Mouse (Mus musculus) embryonic facial prominence, embryonic 14.5 days (tissue): ENCODE results near the gene Cobll1. TPM values are rescaled to one million over a fixed set of nuclear protein-coding genes. Genes with fewer than 3 reads are reported as not detected.

Source experiments
- ATAC-seq: fragments of 200-750 bp; cut with Nextera tagmentation; 2 replicates; pipeline ENCODE4 v1.8.0; 2017; ENCODE audit warnings: low read depth, moderate number of reproducible peaks, moderate TSS enrichment
- DNase-seq: peaks from one replicate; pipeline ENCODE4 v3.0.0-alpha.2; 2015; ENCODE audit warnings: low spot score
- H3K27ac ChIP-seq: fragments of 300-500 bp; sonication (generic); replicated peaks from 2 replicates; pipeline ENCODE4 v1.5.1; 2014; ENCODE audit warnings: low read depth, mild to moderate bottlenecking, low read length, moderate library complexity
- H3K27me3 ChIP-seq: fragments of 300-500 bp; sonication (generic); replicated peaks from 2 replicates; pipeline ENCODE4 v1.6.1; 2014; ENCODE audit warnings: low read length; ENCODE audit not compliant: control insufficient read depth, insufficient read depth
- H3K36me3 ChIP-seq: fragments of 300-500 bp; sonication (generic); 2 replicates; pipeline ENCODE4 v1.6.1; 2014; ENCODE audit warnings: low read length, mixed read lengths; ENCODE audit not compliant: control insufficient read depth, insufficient read depth
- H3K4me1 ChIP-seq: fragments of 300-500 bp; sonication (generic); 2 replicates; pipeline ENCODE4 v1.6.1; 2014; ENCODE audit warnings: antibody characterized with exemption, low read length; ENCODE audit not compliant: control insufficient read depth, insufficient read depth
- H3K4me2 ChIP-seq: fragments of 300-500 bp; sonication (generic); 2 replicates; pipeline ENCODE4 v1.6.1; 2014; ENCODE audit warnings: low read depth, mild to moderate bottlenecking, low read length, moderate library complexity, mixed read lengths
- H3K4me3 ChIP-seq: fragments of 300-500 bp; sonication (generic); 2 replicates; pipeline ENCODE4 v1.5.1; 2014; ENCODE audit warnings: low read depth, mild to moderate bottlenecking, low read length
- H3K9ac ChIP-seq: fragments of 300-500 bp; sonication (generic); 2 replicates; pipeline ENCODE4 v1.6.1; 2014; ENCODE audit warnings: low read depth, mild to moderate bottlenecking, low read length, moderate library complexity, mixed read lengths
- H3K9me3 ChIP-seq: fragments of 300-500 bp; sonication (generic); 2 replicates; pipeline ENCODE4 v1.6.1; 2016; ENCODE audit warnings: low read length; ENCODE audit not compliant: control insufficient read depth
- WGBS: fragments of 180-500 bp; shearing (Covaris S2); extraction: QIAGEN DNeasy Blood & Tissue Kit; methylation state at CpG from one replicate; pipeline ENCODE4 v1.1.7; 2014; 5-methylcytosine and 5-hydroxymethylcytosine counted together
- polyA plus RNA-seq: library from polyadenylated mRNA; unstranded; fragments of >200 nt; fragmentation: Nextera tagmentation; extraction: Ambion mirVana; gene quantifications from 2 replicates; pipeline ENCODE4 v1.2.1, GENCODE M21; 2014

Cobll1 gene
- polyA plus RNA-seq: 3.5 and 4.1 TPM in 2 replicates

- Histone ChIP-seq H3K4me2 (peak within 1 kb of the TSS; percentile 99), H3K4me1 (peaks cover 3% of the 10 kb centered on the region; the same call in 1 of the 2 replicates), H3K36me3 (no peaks in the 10 kb centered on the region), H3K9ac (peak within 1 kb of the TSS; percentile 75), H3K4me3 (peak within 1 kb of the TSS; percentile 79), H3K9me3 (no peaks in the 10 kb centered on the region), H3K27ac (peak within 1 kb of the TSS; percentile 52), H3K27me3 (0 out of 2 replicates have a peak, but pooled peaks cover 8% of the 10 kb centered on the region)
- peak; percentile 66; the same call in 1 of the 2 replicates for ATAC-seq
- peak; percentile 45 for DNase-seq
- WGBS: under 1% methylated on average over 18 of the region's 37 CpGs
These were observed at the start of gene Cobll1 for GRCm38 (mm10) chr2:65238964-65239570. Gene Cobll1, minus strand, starts transcription at chr2:65239403.

DNA sequence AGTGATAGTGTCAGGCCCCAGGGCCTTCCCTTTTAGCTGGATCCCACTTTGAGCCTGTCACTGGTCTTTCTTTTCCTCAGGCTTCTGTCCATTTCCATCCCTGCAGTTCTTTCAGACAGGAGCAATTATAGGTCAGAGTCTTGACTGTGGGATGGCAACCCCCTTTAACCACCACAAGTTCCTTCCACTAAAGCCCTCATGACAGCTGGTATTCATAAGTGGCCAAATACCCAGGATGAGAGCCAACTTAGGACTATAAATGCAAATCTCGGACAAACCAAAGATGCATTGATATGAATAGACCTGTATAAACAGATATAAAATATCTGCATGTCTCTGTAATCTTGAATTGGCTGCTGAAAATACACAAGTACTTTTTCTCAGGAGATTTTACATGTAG is 49.5 kb upstream of the Cobll1 start:
- Histone ChIP-seq H3K27ac (no peak overlapping the region), H3K27me3 (no peaks in the 10 kb centered on the region), H3K4me1 (no peaks in the 10 kb centered on the region), H3K9ac (no peak overlapping the region), H3K4me2 (no peak overlapping the region), H3K9me3 (no peaks in the 10 kb centered on the region), H3K36me3 (no peaks in the 10 kb centered on the region), H3K4me3 (no peak overlapping the region)
- DNase-seq (no peak), ATAC-seq (no peak)
- WGBS: 71% methylated on average over 1 of the region's 1 CpGs

DNA sequence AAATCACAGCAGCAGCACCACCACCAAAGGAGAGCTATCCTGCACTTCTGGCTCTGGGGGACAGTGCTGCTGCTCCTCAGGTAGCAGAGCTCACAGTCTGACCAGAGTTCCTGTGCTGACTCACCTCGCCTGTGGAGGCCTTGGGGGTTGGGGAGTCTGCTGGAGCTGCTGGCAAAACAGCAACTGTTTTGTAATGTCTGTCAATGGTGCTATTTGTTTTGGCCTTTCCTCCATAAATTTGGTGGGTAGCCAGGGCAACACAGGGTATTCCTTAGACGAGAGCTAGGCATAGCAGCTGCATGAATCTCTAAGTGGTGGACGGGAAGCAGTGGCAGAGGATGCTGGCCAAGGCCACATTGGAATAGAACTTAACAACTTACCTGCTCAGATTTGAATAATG is 46.2 kb upstream of the Cobll1 start:
- ATAC-seq: no peak
- WGBS: 28% methylated on average over 3 of the region's 3 CpGs

GRCm38 (mm10) chr2:65282979-65283378 is 43.8 kb upstream of the Cobll1 start:
- H3K9me3 ChIP-seq: no peaks in the 10 kb centered on the region
- ATAC-seq (no peak), DNase-seq (no peak)
- no peaks in the 10 kb centered on the region for H3K4me1 ChIP-seq
- H3K36me3 ChIP-seq: no peaks in the 10 kb centered on the region
- WGBS: 87% methylated on average over 6 of the region's 6 CpGs
- H3K9ac ChIP-seq: no peak overlapping the region
- no peak overlapping the region for H3K27ac ChIP-seq
- no peak overlapping the region for H3K4me3 ChIP-seq
- no peaks in the 10 kb centered on the region for H3K27me3 ChIP-seq
- H3K4me2 ChIP-seq: no peak overlapping the region

More for the DNA sequence above, 46.2 kb upstream of the Cobll1 start:
- Histone ChIP-seq H3K27ac (no peak overlapping the region), H3K4me2 (no peak overlapping the region), H3K9me3 (no peaks in the 10 kb centered on the region), H3K9ac (no peak overlapping the region), H3K4me1 (no peaks in the 10 kb centered on the region), H3K4me3 (no peak overlapping the region), H3K27me3 (no peaks in the 10 kb centered on the region), H3K36me3 (no peaks in the 10 kb centered on the region)
- no peak for DNase-seq

DNA sequence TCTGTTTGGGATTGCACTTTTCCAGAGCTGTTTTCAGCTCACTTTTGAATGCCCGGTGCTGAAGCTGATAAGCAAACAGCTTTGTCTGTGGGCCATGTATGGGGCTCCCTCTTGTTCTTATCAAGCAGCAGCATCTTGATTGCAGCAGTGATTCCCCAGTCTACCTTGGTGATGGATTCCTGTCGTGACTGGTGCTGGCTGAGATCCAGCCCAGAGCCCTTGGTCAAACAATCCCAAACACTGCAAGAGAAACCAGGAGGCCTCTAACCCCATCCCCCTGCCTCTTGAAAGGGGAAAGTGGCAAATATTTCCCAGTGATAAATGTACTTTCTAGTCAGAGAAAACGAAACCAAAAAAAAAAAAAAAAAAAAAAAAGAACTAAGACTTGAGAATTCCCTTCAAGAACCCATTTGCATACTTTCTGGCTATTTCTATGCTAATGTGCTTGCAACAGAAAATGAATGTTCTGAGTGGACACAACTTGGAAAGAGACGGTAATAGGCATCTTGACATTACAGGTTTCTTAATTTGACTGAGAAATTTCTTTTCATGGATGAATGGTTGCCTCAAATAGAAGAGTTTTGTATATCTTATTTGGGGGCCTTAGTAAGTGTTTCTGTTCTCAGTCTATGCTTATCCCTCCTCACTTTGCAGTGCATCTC is 40.0 kb upstream of the Cobll1 start:
- 43% methylated on average over 4 of the region's 4 CpGs for WGBS
- Histone ChIP-seq H3K27me3 (no peaks in the 10 kb centered on the region), H3K9ac (no peak overlapping the region), H3K27ac (no peak overlapping the region), H3K36me3 (no peaks in the 10 kb centered on the region), H3K4me1 (no peaks in the 10 kb centered on the region), H3K9me3 (no peaks in the 10 kb centered on the region), H3K4me2 (no peak overlapping the region), H3K4me3 (no peak overlapping the region)
- no peak for DNase-seq
- no peak for ATAC-seq

DNA sequence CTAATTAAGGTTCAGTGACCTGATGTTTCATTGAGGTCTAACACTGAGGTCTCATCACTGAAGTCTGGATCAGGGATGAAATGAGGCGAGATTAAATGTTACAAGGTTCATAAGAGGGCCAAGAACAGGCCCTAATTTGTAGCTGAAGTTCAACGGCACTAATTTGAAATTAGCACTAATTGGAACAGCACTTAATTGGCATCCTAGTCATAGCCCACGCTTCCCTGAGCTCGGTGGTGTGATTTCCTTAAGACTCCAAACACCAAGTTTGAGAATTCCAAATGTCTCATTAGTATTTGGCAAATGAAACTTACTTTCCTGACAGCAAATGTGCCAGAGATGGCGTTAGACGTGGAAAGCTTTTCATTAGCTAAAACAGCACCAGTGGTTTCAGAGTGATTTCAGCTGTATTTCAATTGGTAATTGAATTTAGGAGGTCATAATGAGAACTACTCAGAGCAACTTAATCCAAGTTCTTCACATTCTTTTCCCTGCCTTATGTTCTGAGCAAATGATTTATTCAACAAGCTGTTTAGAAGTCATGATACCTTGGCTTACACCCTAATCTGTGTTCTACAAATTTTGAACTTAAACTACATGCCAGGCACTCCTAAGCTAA is 36.3 kb upstream of the Cobll1 start:
- H3K9me3 ChIP-seq: no peaks in the 10 kb centered on the region
- peak; percentile 17 for DNase-seq
- H3K4me2 ChIP-seq: no peak overlapping the region
- H3K27me3 ChIP-seq: no peaks in the 10 kb centered on the region
- no peak overlapping the region for H3K4me3 ChIP-seq
- H3K27ac ChIP-seq: no peak overlapping the region
- no peaks in the 10 kb centered on the region for H3K36me3 ChIP-seq
- 68% methylated on average over 6 of the region's 6 CpGs for WGBS
- no peaks in the 10 kb centered on the region for H3K4me1 ChIP-seq
- H3K9ac ChIP-seq: no peak overlapping the region
- no peak for ATAC-seq

DNA sequence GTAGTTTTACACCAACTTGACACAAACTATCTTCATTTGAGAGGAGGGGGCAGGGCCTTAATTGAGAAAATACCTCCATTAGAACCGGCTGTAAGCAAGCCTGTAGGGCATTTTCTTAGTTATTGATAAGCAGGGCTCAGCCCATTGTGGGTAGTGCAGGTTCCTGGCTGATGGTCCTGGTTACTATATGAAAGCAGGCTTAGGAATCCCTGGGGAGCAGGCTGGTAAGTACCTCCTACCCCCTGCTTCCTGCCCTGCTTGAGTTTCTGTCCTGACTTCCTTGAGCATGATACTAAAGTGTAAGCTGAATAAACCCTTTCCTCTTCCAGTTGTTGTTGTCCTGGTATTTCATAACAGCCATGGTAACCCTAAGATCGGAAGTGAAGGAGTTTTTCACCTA is 34.7 kb upstream of the Cobll1 start:
- WGBS: 43% methylated on average over 2 of the region's 2 CpGs
- DNase-seq: no peak
- no peaks in the 10 kb centered on the region for H3K27me3 ChIP-seq
- ATAC-seq: no peak
- no peaks in the 10 kb centered on the region for H3K4me1 ChIP-seq
- no peak overlapping the region for H3K4me3 ChIP-seq
- no peak overlapping the region for H3K27ac ChIP-seq
- H3K4me2 ChIP-seq: no peak overlapping the region
- no peaks in the 10 kb centered on the region for H3K36me3 ChIP-seq
- no peaks in the 10 kb centered on the region for H3K9me3 ChIP-seq
- no peak overlapping the region for H3K9ac ChIP-seq

DNA sequence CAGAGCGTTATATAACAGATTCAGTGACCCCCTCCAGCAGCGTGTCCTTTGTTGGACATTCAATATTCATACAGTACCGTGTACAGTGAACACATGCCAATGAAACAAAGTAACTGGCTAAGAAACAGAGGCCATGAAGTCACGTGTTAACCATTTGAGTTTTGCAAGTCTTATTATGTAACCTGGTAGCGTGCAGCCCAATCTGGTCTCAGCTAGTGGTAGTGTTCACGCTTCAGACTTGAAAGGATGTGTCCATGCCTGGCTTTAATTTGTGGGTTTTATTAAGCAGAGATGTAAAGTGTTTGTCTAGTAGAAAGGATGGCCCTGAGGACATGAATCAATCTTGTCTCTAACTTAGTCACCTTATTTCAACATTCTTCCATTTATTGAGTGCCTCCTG is 29.5 kb upstream of the Cobll1 start:
- Histone ChIP-seq H3K4me1 (no peaks in the 10 kb centered on the region), H3K27ac (no peak overlapping the region), H3K4me2 (no peak overlapping the region), H3K4me3 (no peak overlapping the region), H3K36me3 (no peaks in the 10 kb centered on the region), H3K9ac (no peak overlapping the region), H3K9me3 (no peaks in the 10 kb centered on the region), H3K27me3 (no peaks in the 10 kb centered on the region)
- WGBS: 74% methylated on average over 6 of the region's 6 CpGs
- ATAC-seq (no peak), DNase-seq (no peak)
